Mouse (Mus musculus): ENCODE measurements around the gene Ugt8a. TPM values are rescaled to one million over a fixed set of nuclear protein-coding genes. Genes with fewer than 3 reads are reported as not detected.

Gene Ugt8a
- 10 to 100 TPM; 20.2 to 24.0 TPM for total RNA-seq (2021)
- long read RNA-seq, experiment 1, transcript Ugt8a-201 (6 exons, 3,740 nt) = major isoform, 18 of 22 reads
- long read RNA-seq, experiment 1, partial matches to known transcripts = 0 of 22 reads
- long read RNA-seq, experiment 1, other reads (novel, unspliced or antisense) = 2 of 22 reads
- long read RNA-seq, experiment 2, transcript Ugt8a-201 (6 exons, 3,740 nt) = major isoform, 24 of 28 reads
- long read RNA-seq, experiment 2, partial matches to known transcripts = 0 of 28 reads
- long read RNA-seq, experiment 2, other reads (novel, unspliced or antisense) = 3 of 28 reads

GRCm38 (mm10) chr3:125938092-125938755, at the start of gene Ugt8a:
Gene Ugt8a (minus strand): TSS chr3:125938619.
- peak; percentile 20 to 45 for DNase-seq (ENCODE audit: extremely low spot score in 1 of 2, low spot score in 2 of 2)
- peak within 1 kb of the TSS; percentile 66 for H3K27ac ChIP-seq

GRCm38 (mm10) chr3:125986639-125987038, 48.2 kb upstream of the Ugt8a start:
- TF ChIP-seq CTCF (IDR thresholded peaks at IDR 0.05) = no peak
- intact Hi-C loops (cut with DNase I) = no loop called here
- no peak for DNase-seq (ENCODE audit: extremely low spot score in 1 of 2, low spot score in 2 of 2)

More at GRCm38 (mm10) chr3:125938092-125938755, at the start of gene Ugt8a:
- peak within 1 kb of the TSS; percentile 57 for H3K4me3 ChIP-seq
- intact Hi-C loops (cut with DNase I) = no loop called here
- TF ChIP-seq CTCF (IDR thresholded peaks at IDR 0.05) = no peak

GRCm38 (mm10) chr3:125983707-125984420, 45.4 kb upstream of the Ugt8a start:
- no peak overlapping the region for H3K27ac ChIP-seq
- intact Hi-C loops (cut with DNase I) = no loop called here
- no peak for DNase-seq (ENCODE audit: extremely low spot score in 1 of 2, low spot score in 2 of 2)
- no peak overlapping the region for H3K4me3 ChIP-seq
- no peak for TF ChIP-seq CTCF (IDR thresholded peaks at IDR 0.05)

More at GRCm38 (mm10) chr3:125986639-125987038, 48.2 kb upstream of the Ugt8a start:
- H3K27ac ChIP-seq = no peak overlapping the region
- H3K4me3 ChIP-seq = no peak overlapping the region

- no peak overlapping the region for H3K4me3 ChIP-seq
- intact Hi-C loops (cut with DNase I) = no loop called here
- no peak overlapping the region for H3K27ac ChIP-seq
- no peak for DNase-seq (ENCODE audit: extremely low spot score in 1 of 2, low spot score in 2 of 2)
- TF ChIP-seq CTCF (IDR thresholded peaks at IDR 0.05) = no peak
Observed at GRCm38 (mm10) chr3:125979475-125979874, 41.1 kb upstream of the Ugt8a start.

GRCm38 (mm10) chr3:125975899-125976298, 37.5 kb upstream of the Ugt8a start:
- intact Hi-C loops (cut with DNase I) = no loop called here
- H3K27ac ChIP-seq = no peak overlapping the region
- no peak overlapping the region for H3K4me3 ChIP-seq
- TF ChIP-seq CTCF (IDR thresholded peaks at IDR 0.05) = no peak
- no peak for DNase-seq (ENCODE audit: extremely low spot score in 1 of 2, low spot score in 2 of 2)

- intact Hi-C loops (cut with DNase I) = no loop called here
- no peak for DNase-seq (ENCODE audit: extremely low spot score in 1 of 2, low spot score in 2 of 2)
- no peak for TF ChIP-seq CTCF (IDR thresholded peaks at IDR 0.05)
- Histone ChIP-seq H3K4me3 (no peak overlapping the region), H3K27ac (no peak overlapping the region; the same call in 1 of the 2 replicates)
Observed at GRCm38 (mm10) chr3:125969458-125969857, 31.0 kb upstream of the Ugt8a start.

- Histone ChIP-seq H3K27ac (no peak overlapping the region), H3K4me3 (no peak overlapping the region)
- intact Hi-C loops (cut with DNase I) = no loop called here
- no peak for DNase-seq (ENCODE audit: extremely low spot score in 1 of 2, low spot score in 2 of 2)
- TF ChIP-seq CTCF (IDR thresholded peaks at IDR 0.05) = no peak
Observed at GRCm38 (mm10) chr3:125956196-125956885, 17.9 kb upstream of the Ugt8a start.

- intact Hi-C loops (cut with DNase I) = no loop called here
- no peak for TF ChIP-seq CTCF (IDR thresholded peaks at IDR 0.05)
- no peak for DNase-seq (ENCODE audit: extremely low spot score in 1 of 2, low spot score in 2 of 2)
Observed at GRCm38 (mm10) chr3:125954881-125955280, 16.5 kb upstream of the Ugt8a start.

GRCm38 (mm10) chr3:125940811-125941210, 2.4 kb upstream of the Ugt8a start:
- no peak for TF ChIP-seq CTCF (IDR thresholded peaks at IDR 0.05)
- intact Hi-C loops (cut with DNase I) = no loop called here
- no peak for DNase-seq (ENCODE audit: extremely low spot score in 1 of 2, low spot score in 2 of 2)
- Histone ChIP-seq H3K4me3 (no peak overlapping the region), H3K27ac (no peak overlapping the region)

More at GRCm38 (mm10) chr3:125954881-125955280, 16.5 kb upstream of the Ugt8a start:
- no peak overlapping the region for H3K27ac ChIP-seq
- no peak overlapping the region for H3K4me3 ChIP-seq

- peak in 1 of 2 experiments; percentile 21 for DNase-seq (ENCODE audit: extremely low spot score in 1 of 2, low spot score in 2 of 2)
- H3K4me3 ChIP-seq = peak overlapping the region; percentile 57
- intact Hi-C loops (cut with DNase I) = no loop called here
- no peak for TF ChIP-seq CTCF (IDR thresholded peaks at IDR 0.05)
- no peak overlapping the region for H3K27ac ChIP-seq
Observed at GRCm38 (mm10) chr3:125938756-125939109, 314 bp upstream of the Ugt8a start.

- Histone ChIP-seq H3K4me3 (peak overlapping the region; percentile 57), H3K27ac (peak overlapping the region; percentile 66)
- DNase-seq (ENCODE audit: extremely low spot score in 1 of 2, low spot score in 2 of 2) = peak; percentile 14 to 16
- no peak for TF ChIP-seq CTCF (IDR thresholded peaks at IDR 0.05)
- intact Hi-C loops (cut with DNase I) = no loop called here
Observed at GRCm38 (mm10) chr3:125937536-125938091, 805 bp downstream of the Ugt8a start.
